Mouse (Mus musculus) cerebellum, postnatal 25 days (tissue): ENCODE measurements around the gene Sfxn3.
A peak's percentile ranks its signal among the peaks of the same experiment; 100 is the strongest.
"Not testable (repeated sequence)": the region's sequence is repeated elsewhere in the genome, so short reads cannot be mapped to it uniquely, and the experiment has no call there.

Experiments used
- DNase-seq, 2 experiments: peaks; one replicate each; pipeline ENCODE4 v3.0.0; 2021; ENCODE audit warnings: mixed read lengths in 2 of 2

Gene Sfxn3

DNA sequence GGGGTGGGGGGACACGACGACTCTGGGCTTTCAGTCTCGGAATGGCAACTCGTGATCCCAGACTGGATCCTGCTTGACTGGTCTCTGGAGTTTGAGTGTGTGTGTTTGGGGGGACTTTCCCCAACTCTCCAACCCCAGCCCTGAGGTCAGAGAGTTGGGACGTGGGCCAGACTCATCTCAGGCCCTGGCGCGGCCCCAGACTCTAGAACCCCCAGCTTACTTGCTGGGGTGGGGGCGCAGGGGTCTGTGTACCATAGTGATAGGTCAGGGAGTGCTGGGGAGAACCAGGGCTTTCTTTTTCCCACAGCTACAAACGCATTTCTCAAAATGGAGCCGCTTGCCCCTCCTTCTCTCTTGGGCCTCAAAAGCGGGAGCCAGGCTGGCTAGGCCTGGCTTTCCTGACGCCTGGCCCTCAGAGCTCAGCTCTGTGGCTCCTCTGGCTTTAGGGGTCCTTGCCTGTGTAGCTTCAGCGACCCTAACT, 28.9 kb upstream of the Sfxn3 start:
- DNase-seq = peak; percentile 58 to 64

DNA sequence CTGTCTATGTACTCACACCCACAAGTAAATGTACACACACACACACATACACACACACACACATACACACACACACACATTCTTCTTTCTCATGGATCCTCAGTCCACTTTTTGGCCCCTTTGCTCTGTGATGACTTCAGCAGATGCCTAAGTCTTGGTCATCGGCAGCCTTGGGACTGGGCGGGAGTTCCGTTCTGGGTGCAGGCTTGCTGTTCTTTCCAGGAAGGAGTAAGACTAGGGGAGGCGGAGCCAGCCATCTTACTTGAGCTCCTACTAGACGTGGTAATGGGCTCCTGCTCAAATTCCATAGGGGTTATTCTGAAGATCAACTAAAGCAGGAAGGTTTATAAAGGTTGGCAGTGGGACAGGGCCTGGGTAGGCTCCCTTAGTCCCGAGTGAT, 27.0 kb upstream of the Sfxn3 start:
- no peak for DNase-seq

DNA sequence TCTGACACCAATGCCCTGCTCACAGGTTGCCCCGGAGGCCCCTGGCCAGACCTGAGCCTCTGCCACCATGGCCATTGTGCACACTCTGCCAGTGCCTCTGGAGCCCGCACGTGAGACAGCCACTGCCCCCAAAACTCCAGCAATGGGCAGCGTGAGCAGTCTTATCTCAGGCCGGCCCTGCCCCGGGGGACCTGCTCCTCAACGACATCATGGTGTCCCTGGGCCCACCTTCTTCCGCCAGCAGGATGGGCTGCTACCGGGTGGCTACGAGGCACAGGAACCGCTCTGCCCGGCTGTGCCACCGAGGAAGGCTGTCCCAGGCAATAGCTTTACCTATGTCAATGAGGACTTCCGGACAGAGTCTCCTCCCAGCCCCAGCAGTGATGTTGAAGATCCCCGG, 25.9 kb upstream of the Sfxn3 start:
- DNase-seq = no peak

DNA sequence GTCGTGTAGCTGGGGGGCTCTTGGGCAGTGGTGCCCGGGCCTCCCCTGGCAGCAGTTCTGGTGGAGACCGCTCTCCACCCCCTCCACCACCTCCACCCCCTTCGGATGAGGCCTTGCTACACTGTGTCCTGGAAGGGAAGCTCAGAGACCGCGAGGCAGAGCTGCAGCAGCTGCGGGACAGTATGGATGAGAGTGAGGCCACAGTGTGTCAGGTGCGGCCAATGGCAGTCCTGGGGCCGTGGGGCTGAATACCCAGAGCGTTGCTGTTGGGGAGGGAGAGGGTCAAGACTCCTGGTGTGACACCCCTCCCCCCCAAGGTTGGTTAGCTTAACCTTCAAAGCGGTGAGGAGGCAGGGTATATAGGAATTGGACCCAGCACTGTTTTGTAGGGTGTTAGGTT, 23.3 kb upstream of the Sfxn3 start:
- no peak for DNase-seq

DNA sequence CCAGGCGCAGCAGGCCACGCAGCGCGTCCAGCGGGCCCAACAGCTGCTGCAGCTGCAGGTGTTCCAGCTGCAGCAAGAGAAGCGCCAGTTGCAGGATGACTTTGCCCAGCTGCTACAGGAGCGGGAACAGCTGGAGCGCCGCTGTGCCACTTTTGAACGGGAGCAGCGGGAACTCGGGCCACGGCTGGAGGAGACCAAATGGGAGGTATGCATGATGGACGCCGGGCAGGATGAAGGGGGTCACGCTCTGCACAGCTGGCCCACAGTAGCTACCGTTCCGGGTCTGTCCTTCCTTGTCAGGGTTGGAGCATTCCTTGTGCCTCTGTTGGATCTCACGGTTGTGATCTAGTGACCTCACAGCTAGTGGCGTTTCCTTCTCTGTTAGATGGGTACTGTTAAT, 22.5 kb upstream of the Sfxn3 start:
- no peak for DNase-seq

DNA sequence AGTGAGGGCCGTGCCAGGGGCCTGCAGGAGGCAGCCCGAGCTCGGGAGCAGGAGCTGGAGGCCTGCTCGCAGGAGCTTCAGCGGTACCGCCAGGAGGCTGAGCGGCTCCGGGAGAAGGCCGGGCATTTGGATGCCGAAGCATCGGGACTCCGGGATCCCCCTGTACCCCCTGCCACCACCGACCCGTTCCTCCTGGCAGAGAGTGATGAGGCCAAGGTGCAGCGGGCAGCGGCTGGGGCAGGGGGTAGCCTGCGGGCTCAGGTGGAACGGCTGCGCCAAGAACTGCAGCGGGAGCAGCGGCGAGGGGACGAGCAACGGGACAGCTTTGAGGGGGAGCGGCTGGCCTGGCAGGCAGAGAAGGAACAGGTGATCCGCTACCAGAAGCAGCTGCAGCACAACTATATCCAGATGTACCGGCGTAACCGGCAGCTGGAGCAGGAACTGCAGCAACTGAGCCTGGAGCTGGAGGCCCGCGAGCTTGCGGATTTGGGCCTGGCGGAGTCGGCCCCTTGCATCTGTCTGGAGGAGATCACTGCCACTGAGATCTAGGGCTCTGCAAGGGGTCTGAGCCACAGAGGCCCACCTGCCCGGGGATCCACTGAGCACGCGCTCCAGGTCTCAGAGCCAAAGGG, 21.2 kb upstream of the Sfxn3 start:
- no peak for DNase-seq

DNA sequence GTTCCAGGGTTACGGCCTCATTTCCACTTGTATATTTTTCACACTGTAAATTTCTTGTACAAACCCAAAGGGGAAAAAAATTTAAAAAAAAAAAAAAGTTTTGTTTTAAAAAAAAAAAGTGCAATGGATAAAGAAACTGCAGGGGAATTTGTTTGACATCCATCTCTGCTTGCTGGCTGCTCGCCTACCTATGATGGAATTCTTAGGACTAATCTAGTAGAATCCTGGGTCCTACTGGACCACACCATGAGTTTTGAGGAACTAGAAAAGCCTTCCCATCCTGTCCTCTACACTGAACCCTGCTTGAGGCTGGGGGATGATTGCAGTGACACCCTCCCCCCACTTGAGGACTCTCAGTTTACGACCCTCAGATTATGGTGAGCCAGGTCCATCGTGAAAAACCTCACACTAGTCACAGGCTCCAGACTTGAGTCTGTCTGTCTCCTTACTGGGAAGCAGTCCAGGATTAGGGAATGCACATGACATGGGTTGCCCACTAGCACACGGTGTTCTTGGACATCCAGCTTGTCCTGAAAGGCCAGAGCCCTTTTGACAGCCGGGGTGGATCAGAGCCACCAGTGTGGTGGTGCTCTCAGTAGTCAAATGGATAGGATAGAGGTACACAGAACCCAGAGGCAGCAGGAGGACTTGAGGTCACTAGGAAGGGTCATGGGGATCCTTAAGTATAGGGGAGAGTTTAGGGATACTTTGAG, 20.2 kb upstream of the Sfxn3 start:
- DNase-seq = no peak

DNA sequence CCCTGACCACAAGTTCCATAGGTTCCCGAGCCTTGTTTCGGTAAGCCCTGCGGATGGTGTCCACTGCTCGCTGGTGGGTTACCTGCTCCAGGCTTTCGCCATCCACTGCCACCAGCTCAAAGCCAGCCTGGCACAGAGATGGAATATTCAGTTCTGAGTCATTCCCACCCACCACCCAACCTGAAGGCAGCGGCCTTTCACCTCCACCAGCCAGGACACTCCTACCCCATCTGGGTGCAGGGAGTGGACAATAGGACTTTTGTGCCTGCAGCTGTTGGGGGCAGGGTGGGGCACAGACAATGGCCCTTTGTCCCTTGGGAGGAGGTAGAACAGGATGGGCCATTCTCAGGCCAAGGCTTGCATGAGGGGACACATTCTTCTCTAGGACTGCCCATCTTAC, 19.5 kb upstream of the Sfxn3 start:
- no peak for DNase-seq

DNA sequence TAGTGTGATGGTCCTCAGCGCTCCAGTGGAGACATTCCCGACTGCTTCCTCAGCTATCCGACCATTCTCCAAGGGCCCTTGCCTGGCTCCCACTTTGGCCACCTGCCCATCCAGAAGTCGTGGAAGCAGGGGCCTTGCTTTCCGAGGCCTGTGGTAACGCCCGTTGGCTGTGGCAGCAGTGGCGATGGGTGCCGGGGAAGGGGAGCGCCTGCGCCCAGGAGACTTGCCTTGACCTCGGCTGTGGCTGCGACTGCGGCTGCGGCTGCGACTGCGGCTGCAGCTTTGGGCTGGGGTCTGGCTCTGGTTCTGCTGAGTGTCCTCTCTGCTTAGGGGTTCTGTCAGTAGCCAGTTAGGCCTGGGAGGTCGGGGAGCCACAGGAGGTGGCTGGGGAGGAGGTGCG, 18.6 kb upstream of the Sfxn3 start:
- DNase-seq = no peak

DNA sequence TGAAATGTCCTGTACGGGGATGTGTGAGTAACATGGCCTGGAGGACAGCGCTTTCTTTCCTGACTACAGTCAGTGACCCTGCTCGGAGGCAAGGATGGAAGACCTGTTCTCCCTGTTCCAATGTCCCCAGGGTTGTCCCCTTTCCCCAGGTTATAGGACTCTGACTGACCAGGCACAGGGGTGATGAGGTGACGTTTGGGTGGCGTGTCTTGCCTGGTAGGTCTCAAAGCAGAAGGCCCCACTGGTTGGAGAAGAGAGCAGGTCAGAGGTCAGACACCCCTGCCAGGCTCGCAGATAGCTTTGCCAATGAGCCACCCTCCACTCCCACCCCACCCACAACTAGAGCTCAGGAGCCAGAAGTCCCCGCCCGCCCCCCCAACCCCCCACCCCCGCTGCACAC, 17.7 kb upstream of the Sfxn3 start:
- DNase-seq = no peak

DNA sequence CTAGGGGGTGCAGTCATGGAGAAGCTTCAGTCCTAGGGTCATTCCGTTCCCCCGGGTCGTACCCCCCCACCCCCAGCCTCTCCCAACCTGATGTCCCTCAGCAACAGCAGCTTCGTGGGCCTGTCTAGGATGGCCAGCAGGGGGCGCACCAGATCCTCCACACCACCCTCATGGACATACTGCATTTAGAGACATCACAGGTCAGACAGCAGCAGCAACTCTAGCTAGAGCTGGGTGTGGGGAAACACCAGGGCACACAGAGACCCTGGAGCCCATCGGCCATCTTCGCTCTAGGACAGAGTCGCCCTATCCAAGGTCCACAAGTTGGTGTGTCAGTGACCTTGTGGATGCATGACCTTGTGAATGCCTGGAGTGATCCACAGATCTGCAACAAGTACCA, 17.2 kb upstream of the Sfxn3 start:
- DNase-seq = peak; percentile 80 to 87

DNA sequence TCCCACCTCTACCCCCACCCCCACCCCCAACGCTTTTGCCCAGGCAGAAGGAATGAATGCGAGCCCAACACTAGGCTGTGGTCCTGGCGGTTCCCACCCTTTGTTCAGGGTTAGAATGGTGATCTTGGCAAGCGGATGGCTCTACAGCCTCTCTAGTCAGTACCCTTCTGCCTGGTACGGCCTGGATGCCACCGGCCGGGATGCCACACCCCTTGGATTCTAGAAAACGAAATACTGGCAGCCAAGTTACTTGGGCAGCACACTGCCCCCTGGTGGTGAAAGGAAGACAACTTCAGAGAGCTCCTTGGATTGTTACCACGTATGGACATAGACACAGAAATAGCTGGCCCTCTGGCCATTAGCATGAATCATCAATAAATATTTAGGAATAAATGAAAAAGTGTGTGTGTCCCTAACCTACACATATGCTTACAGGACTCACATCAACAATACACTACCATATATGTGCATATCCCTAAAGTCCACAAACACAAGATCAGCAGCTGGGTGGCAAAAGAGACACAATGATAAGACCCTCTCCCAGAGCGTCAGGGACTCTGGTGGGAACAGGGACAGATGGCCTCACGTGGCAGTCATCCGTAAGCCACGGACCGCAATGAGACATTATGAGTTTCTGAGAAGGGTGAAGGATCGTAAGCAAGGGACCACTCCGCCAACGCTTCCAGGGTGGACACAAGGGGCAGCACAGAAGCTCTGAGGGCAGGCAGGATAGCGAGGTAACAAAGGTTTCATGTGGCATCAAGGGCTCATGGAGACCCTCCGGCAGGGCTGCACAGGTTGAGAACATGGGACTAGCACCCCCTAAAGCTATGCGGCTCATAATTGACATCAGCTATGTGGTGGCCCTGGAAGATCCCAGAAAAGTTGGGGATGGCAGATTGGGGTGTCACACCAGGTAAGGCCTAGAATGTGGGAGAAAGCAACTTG, 16.3 kb upstream of the Sfxn3 start:
- DNase-seq = peak; percentile 82 to 91

DNA sequence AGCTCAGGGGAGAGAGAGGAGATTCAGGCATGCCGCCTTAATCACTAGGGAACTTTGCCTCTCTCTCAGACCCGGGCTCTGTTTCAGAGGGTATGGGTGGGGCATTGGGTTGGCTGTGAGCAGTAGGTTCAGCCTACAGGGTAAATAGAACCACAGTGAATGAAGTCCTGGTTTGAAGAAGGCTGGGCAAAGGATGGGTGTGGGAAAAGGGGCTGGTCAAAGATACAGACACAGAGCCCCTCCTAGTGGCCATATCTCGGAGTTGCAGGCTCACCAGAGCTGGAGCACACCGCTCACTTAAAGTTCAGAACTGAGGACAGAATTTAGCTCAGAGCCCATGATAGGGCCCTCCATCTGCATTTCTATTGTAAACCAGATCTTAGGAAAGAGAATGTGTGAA, 15.5 kb upstream of the Sfxn3 start:
- peak; percentile 87 to 90 for DNase-seq

DNA sequence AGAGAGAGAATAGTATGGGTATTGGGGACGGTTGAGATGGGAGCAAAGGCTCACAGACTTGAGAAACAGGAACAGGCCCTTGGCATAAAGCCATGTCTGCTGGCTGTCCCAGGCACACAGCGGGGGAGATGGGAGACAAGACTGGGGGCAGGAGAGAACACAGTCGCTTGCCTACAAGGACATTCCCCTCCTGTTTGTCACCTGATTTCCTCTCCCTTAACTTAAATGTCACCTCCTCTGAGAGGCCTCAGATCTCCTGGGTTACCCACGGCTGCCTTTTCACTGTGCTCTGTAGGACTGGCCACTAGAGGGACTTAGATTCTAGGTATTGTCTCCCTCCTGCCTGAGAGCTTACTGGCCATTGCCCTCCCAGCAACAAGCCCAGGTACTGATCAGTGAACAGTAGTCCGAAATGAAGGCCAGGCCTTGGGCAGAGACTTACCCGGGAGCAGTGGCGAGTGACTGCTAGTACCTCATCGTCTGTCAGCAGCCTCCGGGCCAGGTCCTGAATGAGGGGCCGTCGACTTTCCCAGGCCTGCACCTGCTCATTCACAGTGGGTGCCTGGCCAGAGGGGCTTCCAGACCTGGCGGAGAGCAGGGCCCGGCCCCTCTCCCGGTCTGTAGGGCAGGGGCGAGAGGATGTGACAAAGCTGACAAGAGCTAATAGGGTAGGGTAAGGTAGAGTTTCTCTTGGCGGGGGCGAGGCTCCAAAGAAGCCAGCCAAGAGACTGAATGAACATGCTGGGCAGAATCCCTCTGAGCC, 14.6 kb upstream of the Sfxn3 start:
- DNase-seq = peak in 1 of 2 experiments; percentile 64

DNA sequence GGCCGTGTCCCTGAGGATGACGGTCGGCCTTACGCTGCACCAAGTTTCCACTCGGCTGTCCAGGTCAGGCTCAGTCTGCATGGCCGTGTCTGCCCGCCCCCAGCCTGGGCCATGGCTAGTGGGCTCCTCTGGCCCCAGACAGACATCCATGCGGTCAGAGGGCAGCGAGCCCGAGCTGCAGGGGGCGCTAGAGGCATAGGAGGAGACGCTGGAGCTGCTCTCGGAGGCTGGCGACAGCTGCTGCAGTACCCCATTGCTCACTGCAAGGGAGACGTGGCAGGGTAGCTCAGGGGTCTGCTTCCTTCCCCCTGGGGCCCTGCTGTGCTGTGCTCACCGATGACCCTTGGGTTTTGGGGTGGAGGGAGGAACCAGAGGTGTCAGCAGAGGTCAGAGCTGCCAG, 10.4 kb upstream of the Sfxn3 start:
- DNase-seq = peak in 1 of 2 experiments; percentile 70

DNA sequence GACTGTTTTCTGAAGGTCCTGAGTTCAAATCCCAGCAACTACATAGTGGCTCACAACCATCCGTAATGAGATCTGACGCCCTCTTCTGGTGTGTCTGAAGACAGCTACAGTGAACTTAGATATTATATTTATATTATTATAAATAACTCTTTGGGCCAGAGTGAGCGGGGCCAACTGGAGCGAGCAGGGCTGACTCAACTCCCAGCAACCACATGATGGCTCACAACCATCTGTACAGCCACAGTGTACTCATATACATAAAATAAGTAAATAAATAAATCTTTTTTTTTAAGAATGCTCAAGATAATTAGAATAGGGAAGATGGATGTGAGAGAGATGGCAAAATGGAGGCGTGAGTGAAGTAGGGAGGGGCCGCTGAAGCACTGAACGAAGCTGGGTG, 9.1 kb upstream of the Sfxn3 start:
- not testable (repeated sequence) for DNase-seq

DNA sequence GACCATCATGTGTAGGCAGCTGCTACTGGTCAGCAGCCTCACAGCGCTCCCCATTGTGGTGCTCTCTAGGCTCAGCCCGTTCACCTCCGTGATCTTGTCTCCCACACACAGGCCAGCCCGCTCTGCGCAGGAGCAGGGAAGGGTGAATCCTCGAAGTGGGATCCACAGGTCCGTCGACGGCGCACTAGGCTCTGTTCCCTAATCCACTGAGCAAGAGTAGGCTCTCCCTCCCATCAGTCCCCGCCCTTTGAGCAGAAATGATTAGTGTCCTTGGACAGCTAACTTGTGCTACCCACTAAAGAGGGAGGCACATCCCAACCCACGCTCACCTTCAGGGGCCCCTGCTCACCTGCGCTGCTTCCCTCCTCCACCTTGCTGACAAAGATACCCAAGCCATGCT, 7.1 kb upstream of the Sfxn3 start:
- DNase-seq = no peak

DNA sequence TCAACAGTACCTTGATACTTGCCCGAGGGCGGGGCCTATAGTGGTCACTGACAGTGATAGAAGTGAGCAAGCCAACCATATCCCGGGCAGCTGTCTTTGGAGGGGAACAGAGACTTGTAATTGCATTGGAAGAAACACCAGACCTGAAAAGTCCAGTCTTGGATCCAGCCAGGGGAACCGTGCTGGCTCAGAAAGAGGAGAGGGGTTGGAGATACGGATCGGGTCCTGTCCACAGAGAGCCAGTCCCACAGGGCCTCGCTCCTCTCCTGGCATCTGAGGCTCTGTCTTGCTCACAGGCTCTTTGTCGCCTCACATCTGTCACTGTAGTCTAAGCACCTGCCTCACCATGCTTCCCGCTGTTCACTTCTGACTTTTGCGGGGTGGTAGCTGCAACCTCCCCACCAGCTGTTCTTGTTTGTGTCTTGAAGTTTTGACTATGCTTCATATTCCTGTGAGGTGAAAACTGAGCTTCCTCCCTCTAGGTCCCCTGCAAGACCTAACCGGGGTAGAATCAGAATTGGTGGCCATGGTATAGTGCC, 2.8 kb upstream of the Sfxn3 start:
- DNase-seq = no peak

DNA sequence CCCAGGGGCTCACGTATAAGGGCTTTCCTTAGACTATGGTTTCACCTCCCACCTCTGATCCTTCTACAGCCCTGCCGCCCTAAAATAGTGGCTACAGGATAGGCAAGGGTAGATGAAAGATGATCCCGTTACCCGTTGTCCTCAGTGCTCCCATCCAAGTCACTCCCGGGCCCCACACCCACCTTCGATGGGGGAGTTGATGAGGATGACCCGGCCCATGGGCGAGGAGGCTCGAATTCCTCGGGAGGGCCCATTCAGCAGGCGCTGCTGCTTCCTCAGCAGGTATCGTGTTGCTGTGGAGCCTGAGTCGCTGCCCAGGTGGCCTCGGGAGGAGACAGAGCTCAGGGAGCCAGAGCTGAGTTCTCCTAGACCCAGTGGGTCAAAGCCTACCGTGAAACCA, 2.1 kb upstream of the Sfxn3 start:
- DNase-seq = no peak

DNA sequence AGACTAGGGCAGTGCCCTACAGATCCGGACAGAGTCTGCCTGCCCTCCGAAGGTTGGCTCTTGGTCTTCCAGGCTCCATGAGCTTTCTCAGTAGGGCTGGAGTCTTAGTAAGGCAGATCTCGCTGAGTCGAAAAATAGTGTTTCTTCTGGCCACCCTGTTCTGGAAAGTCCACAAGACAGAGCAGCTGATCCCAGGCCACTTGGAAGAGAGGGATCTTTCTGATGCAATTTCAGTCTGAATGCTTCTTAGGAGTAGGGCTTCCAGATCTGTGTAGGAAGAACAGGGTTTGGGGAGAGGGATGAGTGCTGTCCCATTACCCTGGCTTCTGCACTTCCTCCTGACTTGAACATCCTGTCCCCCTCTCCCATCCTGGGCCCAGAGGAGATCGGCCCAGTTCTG, 1.7 kb upstream of the Sfxn3 start, which contains the start of gene Pdzd7:
Gene Pdzd7 (minus strand): TSS at position 67 of the 400 bp plus-strand sequence.
- DNase-seq = no peak

DNA sequence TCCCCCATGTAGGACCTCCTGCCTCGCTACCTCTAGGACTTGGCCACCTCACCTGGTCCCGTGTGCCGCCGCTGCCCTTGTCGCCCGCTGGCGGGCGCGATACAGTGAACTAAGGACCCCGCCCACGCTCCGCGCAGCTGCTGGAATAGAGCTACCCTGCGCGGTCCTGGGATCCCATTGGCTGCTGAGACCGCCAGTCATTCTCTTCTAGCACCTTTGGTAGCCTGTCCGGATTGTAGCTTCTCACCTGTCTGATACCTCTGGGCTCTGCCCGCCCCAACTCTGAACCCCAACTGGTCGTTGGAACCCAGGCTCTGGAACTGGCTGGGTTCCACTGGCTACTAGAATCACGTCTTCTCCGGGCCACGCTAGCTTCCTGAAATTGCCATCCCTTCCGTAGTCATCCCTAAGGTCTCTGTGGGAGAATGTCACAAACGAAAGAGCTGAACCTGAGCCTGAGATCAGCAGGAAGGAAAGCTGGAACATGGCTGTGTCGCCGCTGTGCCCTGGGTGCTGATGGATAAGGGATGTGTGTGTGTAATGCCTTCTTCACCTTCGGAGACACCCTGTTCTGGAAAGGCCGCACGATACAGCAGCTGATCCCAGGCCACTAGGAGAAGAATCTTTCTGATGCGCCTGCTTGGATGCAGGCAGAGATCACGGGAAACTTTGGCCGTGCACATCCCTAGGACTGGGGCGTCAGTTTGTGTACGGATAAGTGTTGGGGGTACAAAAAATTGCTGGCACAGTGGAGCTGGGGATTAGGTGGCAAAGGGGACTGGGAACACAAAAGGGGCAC, 581 bp upstream of the Sfxn3 start:
- peak; percentile 95 to 97 for DNase-seq
